Mouse (Mus musculus) kidney, embryonic 16.5 days (tissue): ENCODE measurements around the gene Npy4r. TPM values are rescaled to one million over a fixed set of nuclear protein-coding genes. Genes with fewer than 3 reads are reported as not detected.

ENCODE experiments used
- polyA plus RNA-seq: library from polyadenylated mRNA; unstranded; fragments of >200 nt; fragmentation: Nextera tagmentation; extraction: Ambion mirVana; gene quantifications from 2 replicates; pipeline ENCODE4 v1.2.1, GENCODE M21; 2015

The Npy4r gene
- polyA plus RNA-seq, 1 experiment from 2014 or later, result 0.10 TPM

Other genes starting within 250 kb of the Npy4r start
- 2.9 and 4.0 TPM in 2 replicates for gene Gdf10, start 228.9 kb downstream of the Npy4r start, polyA plus RNA-seq
- gene Gdf2, start 211.4 kb downstream of the Npy4r start, polyA plus RNA-seq, result 0.08 TPM in 1 of 2 replicates, not detected in the other
- gene Rbp3, start 198.5 kb downstream of the Npy4r start, polyA plus RNA-seq, result not detected in 2 replicates
- not detected in 2 replicates for gene Zfp488, start 173.7 kb downstream of the Npy4r start, polyA plus RNA-seq
- gene Gm30083, start 137.3 kb downstream of the Npy4r start, polyA plus RNA-seq, result not detected in 2 replicates
- not detected in 2 replicates for gene Gm5460, start 135.7 kb downstream of the Npy4r start, polyA plus RNA-seq
- gene Antxrl, start 99.8 kb downstream of the Npy4r start, polyA plus RNA-seq, result not detected in 2 replicates
- 1.6 and 2.7 TPM in 2 replicates for gene Anxa8, start 66.5 kb downstream of the Npy4r start, polyA plus RNA-seq
- not detected in 2 replicates for gene A630023A22Rik, start 49.7 kb downstream of the Npy4r start, polyA plus RNA-seq
- 0.58 and 1.1 TPM in 2 replicates for gene Gprin2, start 49.2 kb upstream of the Npy4r start, polyA plus RNA-seq
- 0.92 and 1.1 TPM in 2 replicates for gene Syt15, start 67.1 kb upstream of the Npy4r start, polyA plus RNA-seq
- gene Shld2, start 158.0 kb upstream of the Npy4r start, polyA plus RNA-seq, result 9.9 and 10.0 TPM in 2 replicates
- gene Glud1, start 158.2 kb upstream of the Npy4r start, polyA plus RNA-seq, result 114 and 116 TPM in 2 replicates
- 0.86 and 1.1 TPM in 2 replicates for gene Fam25c, start 202.9 kb upstream of the Npy4r start, polyA plus RNA-seq
- 7.0 and 9.0 TPM in 2 replicates for gene Sncg, start 222.3 kb upstream of the Npy4r start, polyA plus RNA-seq
- 19.0 and 20.9 TPM in 2 replicates for gene Mmrn2, start 223.0 kb upstream of the Npy4r start, polyA plus RNA-seq